Mouse (Mus musculus): ENCODE data around the gene Sapcd1.
"Not testable (repeated sequence)": the region's sequence is repeated elsewhere in the genome, so short reads cannot be mapped to it uniquely, and the experiment has no call there.

The Sapcd1 gene

DNA sequence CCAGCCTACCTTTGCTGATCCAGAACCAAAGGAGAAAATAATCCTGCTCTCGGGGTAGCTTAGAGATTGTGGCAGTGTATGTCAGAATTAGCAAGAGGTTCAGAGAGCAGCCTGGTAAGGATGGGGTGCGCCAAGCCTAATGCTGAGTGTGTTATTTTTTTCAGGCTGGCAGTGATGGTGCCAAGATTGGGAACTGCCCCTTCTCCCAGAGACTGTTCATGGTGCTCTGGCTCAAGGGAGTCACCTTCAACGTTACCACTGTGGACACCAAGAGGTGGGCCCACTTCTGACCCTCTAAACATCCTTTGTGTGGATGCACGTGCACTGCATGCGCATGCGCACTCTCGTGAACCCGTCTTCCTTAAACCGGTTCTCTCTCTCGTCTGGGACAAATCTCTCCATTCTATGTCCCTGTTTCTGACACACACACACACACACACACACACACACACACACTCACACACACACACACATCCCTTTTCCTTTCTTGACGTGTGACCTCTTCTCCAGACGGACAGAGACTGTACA lies 24.5 kb upstream of the Sapcd1 start:
- no peak for DNase-seq (ENCODE audit: low read depth, low spot score)

DNA sequence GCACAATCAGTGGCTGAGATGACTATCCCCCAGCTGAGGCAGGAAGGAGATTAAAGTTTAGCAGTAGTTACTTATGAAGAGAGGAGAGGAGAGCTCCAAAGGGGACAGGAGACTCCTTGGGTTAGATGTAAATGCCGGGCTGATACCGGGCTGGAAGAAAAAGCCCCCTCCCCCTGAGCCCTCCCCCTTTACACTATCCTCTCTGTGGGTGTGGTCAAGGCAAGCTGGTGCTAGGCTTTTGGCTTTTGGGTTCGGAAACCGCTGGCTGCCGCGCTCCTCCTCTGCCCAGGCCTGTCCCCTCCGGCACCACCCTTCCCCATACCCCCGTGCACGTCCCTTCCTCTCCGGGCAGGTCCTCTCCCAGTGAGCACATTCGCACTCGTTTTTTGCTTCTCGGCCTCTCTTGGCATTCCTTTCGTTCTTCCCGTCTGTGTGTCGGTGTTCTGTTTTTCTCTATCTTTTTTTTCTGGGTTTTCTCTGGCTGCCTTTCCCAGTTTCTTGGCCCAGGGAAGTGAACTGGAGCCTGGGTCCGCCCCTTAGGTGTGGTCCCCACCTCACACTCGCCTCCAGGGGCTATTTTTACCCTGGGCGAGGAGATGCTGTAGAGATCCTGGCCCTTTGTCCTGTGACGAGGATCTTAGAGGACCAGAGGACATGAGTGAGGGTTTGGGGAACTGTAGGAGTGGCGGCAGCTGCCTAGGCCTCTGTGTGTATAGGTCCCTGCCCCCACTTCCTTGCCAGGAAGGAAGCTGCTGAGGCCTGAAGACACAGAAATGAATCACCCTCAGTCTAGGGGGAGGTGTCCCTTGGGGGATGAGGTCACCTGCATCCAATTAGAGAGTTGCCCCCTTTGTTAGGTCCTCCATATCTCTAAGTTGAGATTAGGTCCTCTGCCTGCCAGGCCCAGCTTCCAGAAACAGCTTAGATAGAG lies 23.6 kb upstream of the Sapcd1 start:
- no peak for DNase-seq (ENCODE audit: low read depth, low spot score)

DNA sequence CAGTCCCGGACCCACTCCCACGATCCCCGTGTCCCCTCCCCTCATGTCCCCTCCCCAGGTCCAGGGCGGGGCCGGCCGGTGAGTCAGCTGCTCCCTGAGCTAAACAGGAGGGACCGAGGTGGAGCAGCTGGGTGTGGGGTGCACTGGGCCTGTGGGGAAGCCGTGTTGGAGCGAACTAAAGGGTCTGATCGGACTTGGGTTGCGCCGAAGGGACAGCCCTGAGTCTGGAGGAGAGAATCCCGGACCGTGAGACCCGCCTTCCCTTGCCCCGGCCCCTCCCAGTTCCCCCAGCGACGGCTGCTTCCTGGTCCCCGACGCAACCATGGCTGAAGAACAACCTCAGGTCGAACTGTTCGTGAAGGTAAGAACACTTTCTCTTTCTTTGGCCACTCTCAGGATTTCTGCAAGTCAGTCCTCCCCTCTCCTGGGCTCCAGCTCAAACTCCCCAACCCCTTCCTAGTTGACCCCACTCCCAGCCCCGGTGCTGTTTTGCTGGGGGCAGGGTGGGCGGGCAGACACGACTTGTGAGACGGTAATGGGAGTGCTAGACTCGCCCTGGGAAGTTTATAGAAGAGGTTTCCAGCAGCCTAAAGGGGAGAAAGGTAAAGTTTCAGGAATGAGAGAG lies 22.4 kb upstream of the Sapcd1 start:
- no peak for DNase-seq (ENCODE audit: low read depth, low spot score)

DNA sequence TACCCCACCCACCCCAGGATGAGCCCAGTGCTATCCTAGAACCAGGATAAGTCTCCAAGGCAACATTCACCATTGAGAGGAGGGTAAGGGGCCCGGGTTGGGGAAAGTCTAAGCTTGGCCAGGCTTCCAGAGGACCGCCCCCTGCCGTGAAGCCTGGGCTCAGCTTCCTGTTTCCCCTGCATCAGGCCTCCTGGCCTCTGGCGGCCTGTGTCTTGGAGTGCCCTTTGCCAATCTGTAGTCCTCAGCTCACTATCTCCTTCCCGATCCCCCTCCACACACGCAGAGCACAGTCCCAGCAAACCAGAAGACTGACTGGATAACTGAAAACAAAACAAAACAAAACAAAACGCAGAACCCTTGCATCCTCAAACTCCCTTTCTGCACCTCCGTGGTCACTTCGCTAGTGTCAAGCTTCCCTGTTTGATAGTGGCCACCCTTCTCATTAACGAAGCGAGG lies 21.8 kb upstream of the Sapcd1 start, which contains the start of gene Clic1:
TSS of gene Clic1 (plus strand) at position 406 of the 456 bp plus-strand sequence.
- no peak for DNase-seq (ENCODE audit: low read depth, low spot score)

DNA sequence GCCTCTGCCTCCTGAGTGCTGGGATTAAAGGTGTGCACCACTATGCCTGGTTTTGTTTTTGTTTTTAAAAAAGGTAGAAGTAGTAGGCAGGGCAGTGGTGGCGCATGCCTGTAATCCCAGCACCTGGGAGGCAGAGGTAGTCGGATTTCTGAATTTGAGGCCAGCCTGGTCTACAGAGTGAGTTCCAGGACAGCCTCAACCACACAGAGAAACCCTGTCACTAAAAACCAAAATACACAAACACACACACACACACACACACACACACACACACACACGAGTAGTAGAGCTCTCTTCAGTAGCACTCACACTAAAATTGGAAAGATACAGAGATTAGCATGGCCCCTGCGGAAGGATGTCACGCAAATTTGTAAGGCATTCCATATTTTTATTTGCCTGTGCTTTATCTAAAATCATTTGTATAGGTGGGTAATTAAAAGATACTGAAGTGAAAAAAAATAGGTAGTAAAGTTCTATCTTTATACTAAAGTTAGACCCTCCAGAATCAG lies 21.2 kb upstream of the Sapcd1 start:
- DNase-seq (ENCODE audit: low read depth, low spot score), result no peak

DNA sequence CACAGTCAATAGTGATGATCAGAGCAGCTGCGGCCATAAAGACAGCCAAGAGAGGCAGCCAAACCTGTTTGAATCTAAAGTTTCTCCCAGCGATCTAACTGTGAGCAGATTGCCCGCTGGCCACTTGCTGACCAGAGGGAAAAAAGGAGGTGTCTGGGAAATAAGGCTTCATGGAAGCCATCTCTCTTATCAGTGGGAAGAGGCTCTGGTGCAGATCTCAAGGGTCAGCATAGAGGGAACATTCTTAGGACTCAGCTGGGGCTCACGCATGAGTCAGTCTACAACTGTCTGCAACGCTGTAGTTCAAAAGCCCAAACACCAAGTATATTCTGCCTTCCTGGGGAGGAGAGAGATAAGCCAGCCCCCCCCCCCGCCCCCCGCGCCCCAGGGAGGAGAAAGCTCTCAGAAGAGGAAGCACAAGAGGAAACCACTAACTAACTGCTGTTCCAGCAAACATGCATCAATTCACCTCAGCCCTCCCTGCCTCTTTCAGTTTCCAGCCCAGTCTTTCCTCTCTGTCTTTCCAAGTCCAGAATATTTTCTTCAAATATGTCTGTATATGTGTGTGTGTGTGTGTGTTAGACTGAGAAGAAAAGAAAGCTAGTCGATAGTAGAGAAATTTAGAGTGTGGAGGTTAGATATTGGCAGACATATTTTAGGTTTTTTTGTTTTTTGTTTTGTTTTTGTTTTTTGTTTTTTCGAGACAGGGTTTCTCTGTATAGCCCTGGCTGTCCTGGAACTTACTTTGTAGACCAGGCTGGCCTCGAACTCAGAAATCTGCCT lies 20.5 kb upstream of the Sapcd1 start:
- no peak for DNase-seq (ENCODE audit: low read depth, low spot score)

DNA sequence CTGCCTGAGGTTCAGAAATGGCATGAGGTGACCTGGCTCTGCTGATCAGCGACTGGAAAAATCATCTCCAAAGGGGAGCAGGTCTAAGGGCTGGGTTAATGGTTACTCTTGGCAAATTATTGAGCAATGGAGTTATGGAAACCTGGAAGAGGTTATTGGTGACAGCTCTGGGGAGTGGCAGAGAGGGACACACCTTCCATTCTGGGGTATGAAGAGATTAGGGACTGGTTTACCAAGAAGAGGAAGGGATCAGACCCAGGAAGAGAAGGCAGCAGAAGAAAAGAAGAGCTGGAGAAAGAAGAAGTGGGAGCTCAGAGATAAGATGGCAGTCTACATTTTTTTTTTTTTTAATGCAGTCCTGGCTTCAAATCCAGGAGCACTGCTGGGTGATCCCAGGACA lies 19.9 kb upstream of the Sapcd1 start:
- no peak for DNase-seq (ENCODE audit: low read depth, low spot score)

DNA sequence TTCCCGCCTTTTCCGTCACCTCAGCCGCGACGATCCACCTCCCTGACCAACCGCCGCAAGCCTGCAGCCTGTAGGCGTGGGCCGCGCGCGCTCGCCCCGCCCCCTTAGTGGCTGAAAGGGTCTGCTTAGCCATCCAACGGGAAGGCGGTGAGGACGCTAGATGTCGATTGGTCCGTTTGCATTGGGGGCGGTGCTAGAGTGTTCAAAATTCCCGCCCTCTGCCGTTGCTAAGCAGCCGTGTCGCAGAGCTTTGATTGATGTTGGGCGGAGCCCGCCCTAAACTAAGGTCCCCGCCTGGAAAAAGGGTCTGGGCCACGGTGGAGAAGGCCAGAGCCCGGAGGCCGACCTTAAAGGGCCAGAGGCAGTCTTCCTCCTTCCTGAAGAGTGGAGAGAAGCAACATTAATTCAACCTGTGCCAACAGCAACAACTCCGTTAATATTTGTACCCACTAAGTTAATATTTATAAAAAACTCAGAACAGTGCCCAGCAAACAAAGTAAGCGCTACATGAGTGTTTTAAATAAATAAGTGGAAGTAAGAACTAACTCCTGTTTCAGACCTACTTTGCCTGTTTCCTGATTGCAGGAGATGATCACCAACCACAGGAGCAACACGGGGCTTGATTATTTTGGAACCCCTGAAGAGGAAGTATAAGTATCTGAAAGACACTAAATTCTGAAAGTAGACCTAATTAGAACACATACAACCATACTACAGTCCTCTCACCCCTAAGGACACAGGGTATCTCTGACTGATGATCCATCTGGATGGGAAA lies 19.1 kb upstream of the Sapcd1 start, which contains the start of gene Msh5:
TSS of gene Msh5 (minus strand) at position 65 of the 775 bp plus-strand sequence.
- peak; percentile 99 for DNase-seq (ENCODE audit: low read depth, low spot score)

DNA sequence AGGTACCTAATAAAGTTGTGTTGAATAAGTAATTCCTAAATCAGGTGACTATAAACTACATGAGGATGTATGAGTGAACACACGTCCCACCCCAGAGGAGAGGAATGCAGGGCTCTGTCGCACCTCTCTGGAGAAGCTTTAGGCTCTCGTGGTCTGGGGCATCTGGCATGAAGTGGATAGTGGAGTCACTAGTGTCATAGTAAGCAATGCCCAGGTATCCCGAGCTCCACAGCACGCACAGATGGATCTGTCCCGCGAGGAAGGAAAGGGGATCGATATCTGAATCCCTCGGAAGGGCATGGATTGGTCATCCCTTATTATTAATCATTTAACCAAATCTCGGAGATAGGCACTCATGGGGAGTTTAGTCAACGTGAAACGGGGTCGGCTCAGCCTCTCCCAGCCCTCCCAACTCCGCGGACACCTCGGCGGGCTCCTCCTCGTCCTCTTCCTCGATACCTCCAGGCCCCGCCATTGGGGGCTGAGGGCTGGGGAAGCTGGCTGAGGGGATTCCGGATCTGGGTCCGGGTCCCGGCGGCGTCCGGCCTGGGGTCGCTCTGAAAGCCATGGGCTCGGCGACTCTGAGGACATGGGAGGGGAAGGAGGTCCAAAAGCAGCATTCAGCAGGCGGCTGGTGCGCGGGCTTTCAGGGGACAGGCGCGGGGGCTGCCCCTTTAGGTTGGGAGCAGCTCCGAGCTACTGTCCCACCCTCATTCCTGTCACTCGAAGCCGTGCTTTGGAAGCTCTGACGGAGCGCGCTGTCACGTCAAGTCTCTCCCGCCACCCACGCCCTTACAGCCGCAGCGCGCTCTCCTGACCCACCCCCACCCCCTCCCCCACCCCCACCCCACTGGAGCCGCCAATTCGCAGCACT lies 18.2 kb upstream of the Sapcd1 start:
- DNase-seq (ENCODE audit: low read depth, low spot score), result no peak

DNA sequence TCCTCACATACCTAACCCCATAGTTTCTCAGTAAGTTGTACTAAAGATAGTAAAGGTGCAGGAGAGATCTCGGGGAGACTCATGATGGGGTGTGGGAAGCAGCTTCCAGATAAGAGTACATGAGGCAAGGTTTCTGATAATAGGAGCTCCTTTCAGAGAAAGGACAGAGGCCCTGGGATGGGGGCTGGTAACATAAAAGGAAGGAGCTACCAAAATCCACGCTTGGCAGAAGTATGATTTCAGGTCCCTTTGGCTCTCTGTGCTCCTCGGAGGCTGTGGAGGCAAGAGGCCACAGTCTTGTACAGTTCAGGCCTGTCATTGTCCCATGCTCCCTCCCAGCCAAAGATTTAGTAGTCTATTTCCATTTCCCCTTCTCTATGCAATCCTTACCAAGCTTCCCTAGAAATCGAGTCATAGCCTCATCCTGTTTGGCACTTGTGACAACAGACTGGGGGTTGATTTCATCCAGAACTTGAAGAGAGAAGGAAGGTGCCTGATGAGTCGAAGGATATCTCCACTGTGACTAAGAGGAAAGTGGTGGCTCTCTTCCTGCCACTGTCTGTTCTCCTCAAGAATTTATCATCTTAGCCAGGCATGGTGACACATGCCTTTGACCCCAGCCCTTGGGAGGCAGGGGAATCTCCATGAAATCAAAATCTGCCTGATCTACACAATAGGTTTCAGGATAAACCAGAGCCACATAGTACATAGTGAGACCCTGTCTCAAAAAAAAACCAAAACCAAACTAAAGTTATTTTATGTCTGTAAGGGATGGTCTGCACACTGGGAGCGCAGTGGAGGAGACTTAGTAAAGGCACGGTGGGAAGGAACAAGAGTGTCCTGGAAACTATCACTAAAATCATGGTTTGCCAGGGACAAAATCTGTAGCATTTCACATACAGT lies 17.3 kb upstream of the Sapcd1 start:
- DNase-seq (ENCODE audit: low read depth, low spot score), result no peak

DNA sequence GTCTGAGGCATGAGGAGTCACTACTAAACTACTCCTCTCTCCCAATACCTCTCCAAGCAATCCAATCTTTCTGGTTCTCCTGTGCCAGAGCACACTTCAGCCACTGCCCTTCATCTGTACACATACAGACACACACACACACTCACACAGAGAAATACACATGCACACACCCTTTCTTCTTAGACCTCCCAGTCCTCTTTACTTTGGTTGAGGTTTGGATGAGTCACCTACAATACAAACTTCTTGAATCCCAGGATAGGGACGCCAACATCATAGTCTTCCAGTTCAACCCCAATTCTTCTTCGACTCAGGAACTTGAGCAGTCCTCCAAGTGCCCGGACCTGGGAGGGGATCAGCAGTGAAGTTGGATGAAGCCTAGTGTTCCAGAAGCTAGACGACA lies 16.0 kb upstream of the Sapcd1 start:
- DNase-seq (ENCODE audit: low read depth, low spot score), result no peak

DNA sequence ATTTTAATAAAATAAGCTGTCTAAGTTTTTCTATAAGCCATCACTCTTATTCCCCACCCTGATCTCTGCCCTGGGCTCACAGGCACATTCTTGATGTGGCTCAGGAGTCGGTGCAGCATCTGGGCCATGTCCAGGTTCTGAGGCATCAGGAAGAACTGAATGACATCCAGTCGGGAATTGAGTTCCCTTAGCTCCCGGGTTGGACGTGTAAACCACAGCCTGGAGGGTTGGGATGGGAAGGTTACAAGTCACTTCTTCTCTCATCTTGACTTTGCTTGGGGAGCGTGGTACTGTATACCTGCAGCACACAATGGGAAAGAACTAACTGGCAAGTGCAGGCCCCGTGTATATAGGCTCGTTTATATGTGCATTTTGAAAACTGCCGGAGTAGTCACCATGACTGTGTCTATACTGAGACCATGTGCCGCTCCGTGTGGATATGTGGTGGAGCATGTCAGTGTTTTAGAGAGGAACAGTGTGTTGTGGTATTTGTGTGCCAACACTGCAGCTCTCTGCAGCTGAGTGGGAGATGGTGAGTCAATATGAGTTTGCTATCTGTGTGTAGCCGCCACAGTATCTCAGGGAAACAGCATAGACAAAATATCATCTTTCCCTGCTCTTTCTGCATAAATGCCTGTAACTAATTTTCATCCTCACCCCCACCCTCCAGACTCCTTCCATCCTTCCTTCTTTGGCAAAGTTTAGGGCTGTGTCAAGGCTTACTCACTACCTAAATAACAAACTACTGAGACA lies 11.5 kb upstream of the Sapcd1 start:
- DNase-seq (ENCODE audit: low read depth, low spot score), result no peak

DNA sequence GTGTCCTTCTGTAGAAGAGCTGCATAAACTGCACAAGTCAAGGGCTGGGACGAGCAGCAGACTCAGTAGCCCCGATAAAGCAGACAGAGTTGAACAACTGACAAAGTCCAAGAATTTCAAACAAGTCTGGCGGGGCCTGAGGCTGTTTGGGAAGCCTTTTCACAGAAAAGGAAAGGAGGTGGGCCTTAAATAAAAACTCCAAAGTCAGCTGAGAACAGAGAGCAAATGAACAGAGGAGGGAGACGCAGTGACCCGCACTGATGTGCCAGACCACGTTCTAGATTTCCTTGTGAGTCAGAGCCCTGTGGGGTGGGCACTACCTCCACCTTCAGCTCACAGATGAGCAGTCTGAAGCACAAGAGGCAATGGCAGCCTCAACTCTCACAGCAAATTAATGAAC lies 7.1 kb upstream of the Sapcd1 start:
- DNase-seq (ENCODE audit: low read depth, low spot score), result no peak

DNA sequence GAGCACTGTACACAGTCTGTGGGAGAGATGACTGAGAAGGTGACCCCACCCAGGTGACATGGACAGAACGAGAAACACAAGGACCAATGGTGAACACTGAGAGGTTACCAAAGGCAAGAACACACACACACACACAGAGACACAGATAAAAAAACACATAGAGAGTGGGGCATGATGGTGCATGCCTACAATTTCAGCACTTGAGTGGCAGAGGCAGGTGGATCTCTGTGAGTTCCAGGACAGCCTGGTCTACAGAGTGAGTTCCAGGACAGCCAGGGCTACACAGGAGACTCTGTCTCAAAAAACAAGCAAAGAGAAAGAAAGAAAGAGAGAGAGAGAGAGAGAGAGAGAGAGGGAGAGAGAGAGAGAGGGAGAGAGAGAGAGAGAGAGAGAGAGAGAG lies 5.9 kb upstream of the Sapcd1 start:
- not testable (repeated sequence) for DNase-seq (ENCODE audit: low read depth, low spot score)

DNA sequence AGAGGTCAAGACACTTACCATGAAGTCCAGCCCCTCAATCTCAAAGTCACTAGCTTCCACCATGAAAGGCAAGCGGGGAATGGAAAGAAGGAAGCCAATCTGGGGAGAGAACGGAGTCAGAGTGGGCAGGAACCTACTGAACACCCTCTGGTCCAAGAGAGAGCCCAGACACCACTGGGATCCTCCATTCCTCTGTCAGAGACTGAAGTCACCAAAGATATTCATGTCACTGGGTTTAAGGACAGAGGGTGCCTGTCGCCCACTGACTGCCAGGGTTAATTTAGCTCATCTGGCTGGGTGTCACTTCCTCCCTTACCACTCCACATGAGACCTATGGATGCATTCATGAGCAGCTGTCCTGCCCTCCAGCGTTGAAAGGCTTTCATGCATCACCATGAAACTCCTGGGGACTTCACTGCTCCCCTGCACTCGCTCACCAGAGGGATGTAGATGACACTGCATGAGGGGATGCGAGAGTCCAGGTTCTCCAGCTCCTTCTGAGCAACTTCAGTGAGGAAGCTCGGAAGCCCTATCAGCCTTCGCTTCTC lies 4.6 kb upstream of the Sapcd1 start:
- no peak for DNase-seq (ENCODE audit: low read depth, low spot score)

DNA sequence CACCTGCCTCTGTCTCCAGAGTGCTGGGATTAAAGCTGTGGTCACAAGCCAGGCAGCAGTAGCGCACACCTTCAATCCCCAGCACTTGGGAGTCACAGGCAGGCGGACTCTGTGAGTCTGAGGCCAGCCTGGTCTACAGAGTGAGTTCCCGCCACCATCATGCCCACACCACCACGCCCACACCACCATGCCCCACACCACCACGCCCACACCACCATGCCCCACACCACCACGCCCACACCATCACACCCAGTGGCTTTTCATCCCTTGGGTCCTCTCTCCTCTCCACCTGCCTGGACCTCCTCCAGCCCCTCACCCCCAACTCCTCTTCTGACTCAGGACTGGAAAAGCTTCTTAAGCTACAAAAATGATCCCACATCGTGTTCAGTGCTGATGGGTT lies 4.1 kb upstream of the Sapcd1 start:
- DNase-seq (ENCODE audit: low read depth, low spot score), result no peak

DNA sequence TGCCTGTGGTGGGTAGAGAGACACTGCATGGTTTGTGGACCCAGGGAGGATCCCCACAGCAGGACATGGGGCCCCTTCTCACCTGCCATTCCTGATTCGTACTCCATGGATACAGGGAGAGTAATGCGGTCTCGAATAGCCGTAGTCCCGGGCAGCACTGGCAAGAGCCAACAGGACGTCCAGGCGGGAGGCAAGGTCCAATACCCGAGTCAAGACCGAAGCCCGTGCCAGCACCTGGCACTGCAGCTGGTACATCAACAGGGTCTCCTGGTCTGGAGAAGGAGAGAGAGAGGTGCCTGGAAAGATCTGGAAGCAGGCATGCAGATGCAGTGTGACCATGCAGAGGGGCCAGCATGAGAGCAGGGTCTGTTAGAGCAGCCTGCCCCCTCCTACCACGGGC lies 3.5 kb upstream of the Sapcd1 start:
- DNase-seq (ENCODE audit: low read depth, low spot score), result no peak

All from WW6 (cell line).